Mouse (Mus musculus): Measurements from ENCODE around the gene Rfx4.

DNA sequence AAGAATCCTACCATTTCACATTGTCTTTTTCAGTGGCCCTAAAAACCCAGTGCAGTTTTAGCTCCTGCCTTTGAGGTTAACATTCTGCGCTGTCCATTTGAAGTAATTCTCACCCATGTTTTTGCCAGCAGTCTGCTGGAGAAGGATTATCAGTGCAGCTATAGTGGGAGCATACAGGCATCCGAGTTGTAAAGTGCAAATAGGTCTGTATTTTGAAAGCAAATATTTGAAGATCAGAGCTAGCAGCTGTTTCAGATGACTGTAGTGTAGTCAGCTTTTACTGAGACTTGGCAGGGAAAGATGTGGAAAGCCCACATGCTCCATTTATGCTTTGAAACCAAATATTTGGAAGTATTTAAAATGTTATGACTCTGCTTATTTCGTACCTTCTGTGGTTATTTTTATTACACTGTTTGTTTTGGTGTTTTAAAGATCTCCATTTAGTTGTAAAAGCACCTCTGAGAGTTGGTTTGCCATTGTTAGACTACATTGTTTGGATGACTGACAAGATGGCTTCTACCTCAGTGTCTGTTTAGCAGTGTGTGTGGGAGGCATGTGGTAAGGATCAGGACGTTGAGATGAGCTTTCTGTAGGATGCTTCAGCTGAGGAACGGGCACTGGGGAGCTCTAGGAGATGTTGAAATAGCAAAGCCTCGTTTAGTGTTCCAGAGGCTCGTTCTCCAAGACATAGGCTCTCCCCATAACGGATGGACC lies 193.3 kb downstream of the Rfx4 start:
- TF ChIP-seq CTCF (IDR thresholded peaks at IDR 0.05; ENCODE audit: borderline replicate concordance, insufficient read depth, low read length): no peak
- TF ChIP-seq POLR2A (IDR thresholded peaks at IDR 0.05; ENCODE audit: low read depth, low read length): no peak

Data from embryonic fibroblast, embryonic 13.5 days (primary cell).